Comparison of ENCODE assay signal across 10 mouse cellular contexts in the genomic region with DNA sequence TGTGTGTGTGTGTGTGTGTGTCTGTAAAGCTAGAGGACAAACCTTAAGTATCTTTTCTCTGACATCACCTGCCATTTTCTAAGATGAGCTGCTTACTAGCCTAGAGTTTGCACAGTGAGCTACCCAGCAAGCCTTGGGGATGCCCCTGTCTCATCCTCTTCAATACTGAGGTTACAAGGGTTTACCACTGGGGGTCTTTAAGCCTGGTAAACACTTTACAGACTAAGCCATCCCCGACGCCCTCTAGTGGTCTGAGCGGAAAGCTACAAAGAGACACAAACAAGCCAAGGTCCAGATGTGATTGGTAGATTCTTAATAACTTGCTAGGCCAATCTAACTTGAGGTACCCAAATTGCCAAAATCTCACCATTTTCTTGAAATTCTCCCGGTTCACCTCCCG.
DNase-seq lines count a peak whose midpoint lies in the region; ATAC-seq and TF ChIP-seq lines count a peak whose summit lies in the region.
"Had no signal": no experiment of that assay in that cellular context is flagged by ENCODE, and none has a peak within 500 bp of the region (broad histone marks: within the 10 kb centered on the region; RNA-seq: fewer than 3 reads in every experiment).

No protein-coding gene starts in this region.

- peaks cover 8% of the 10 kb centered on the region; the same call in 1 of the 2 replicates for H3K4me1 ChIP-seq in kidney, embryonic 15.5 days
- H3K4me1 ChIP-seq in E14TG2a.4 (replicated peaks; ENCODE audit: low read depth, low read length) = peaks cover 17% of the 10 kb centered on the region
- no peaks in the 10 kb centered on the region for H3K4me1 ChIP-seq in midbrain, embryonic 13.5 days (replicated peaks)
- H3K4me1 ChIP-seq: liver, embryonic 13.5 days had no signal

- H3K36me3 ChIP-seq in kidney, embryonic 15.5 days = no peaks in the 10 kb centered on the region
- H3K36me3 ChIP-seq in E14TG2a.4 (ENCODE audit: insufficient read depth, low read length) = no peaks in the 10 kb centered on the region
- no peaks in the 10 kb centered on the region for H3K36me3 ChIP-seq in midbrain, embryonic 13.5 days
- H3K36me3 ChIP-seq: liver, embryonic 13.5 days had no signal

- peak; percentile 82 for TF ChIP-seq CTCF in E14TG2a.4 (conservative IDR thresholded peaks at IDR 0.05; ENCODE audit: low read length)

- H3K27ac ChIP-seq in kidney, embryonic 15.5 days = no peak overlapping the region
- H3K27ac ChIP-seq in midbrain, embryonic 13.5 days = no peak overlapping the region
- H3K27ac ChIP-seq: liver, embryonic 13.5 days had no signal

- intact Hi-C loops in gastrocnemius, postnatal 36 days (cut with DNase I) = no loop called here

- ATAC-seq in kidney, embryonic 15.5 days (replicated peaks; ENCODE audit: low FRiP score) = no peak
- ATAC-seq in midbrain, embryonic 13.5 days = peak; percentile 63; the same call in 1 of the 2 replicates
- no peak for ATAC-seq in activated CD4-positive, CD25-positive, alpha-beta regulatory T cell, adult 4 months

- no peak overlapping the region for H3K4me2 ChIP-seq in kidney, embryonic 15.5 days
- no peak overlapping the region for H3K4me2 ChIP-seq in midbrain, embryonic 13.5 days (replicated peaks)
- H3K4me2 ChIP-seq: liver, embryonic 13.5 days had no signal

- DNase-seq in kidney, postnatal 10 days = peak; percentile 30
- DNase-seq in c-Kit-positive CD71-positive TER-119-positive erythroid progenitor cells, embryonic 14.5 days (ENCODE audit: low spot score) = peak; percentile 7
- DNase-seq in gastrocnemius, postnatal 36 days = no peak
- no peak for DNase-seq in spleen, postnatal 4 days (ENCODE audit: low spot score in 2 of 2)
- DNase-seq: liver, embryonic 13.5 days; right cerebral cortex, postnatal 14 days had no signal

- H3K9me3 ChIP-seq in kidney, embryonic 15.5 days (replicated peaks) = no peaks in the 10 kb centered on the region
- no peaks in the 10 kb centered on the region for H3K9me3 ChIP-seq in E14TG2a.4 (ENCODE audit: low read length)
- no peaks in the 10 kb centered on the region for H3K9me3 ChIP-seq in midbrain, embryonic 13.5 days
- H3K9me3 ChIP-seq: liver, embryonic 13.5 days had no signal

- no peaks in the 10 kb centered on the region for H3K27me3 ChIP-seq in kidney, embryonic 15.5 days
- H3K27me3 ChIP-seq in E14TG2a.4 (ENCODE audit: insufficient read depth, low read length) = peaks cover 6% of the 10 kb centered on the region
- H3K27me3 ChIP-seq in midbrain, embryonic 13.5 days = no peaks in the 10 kb centered on the region
- H3K27me3 ChIP-seq: liver, embryonic 13.5 days had no signal

- WGBS in kidney, embryonic 15.5 days = 10% methylated on average over 5 of the region's 5 CpGs
- WGBS in midbrain, embryonic 13.5 days = 9% methylated on average over 5 of the region's 5 CpGs

- H3K9ac ChIP-seq in kidney, embryonic 15.5 days = no peak overlapping the region
- H3K9ac ChIP-seq in midbrain, embryonic 13.5 days (replicated peaks) = no peak overlapping the region
- H3K9ac ChIP-seq: liver, embryonic 13.5 days had no signal

- H3K4me3 ChIP-seq in kidney, embryonic 15.5 days (replicated peaks) = no peak overlapping the region
- no peak overlapping the region for H3K4me3 ChIP-seq in E14TG2a.4 (replicated peaks; ENCODE audit: low read length)
- no peak overlapping the region for H3K4me3 ChIP-seq in midbrain, embryonic 13.5 days (replicated peaks)
- H3K4me3 ChIP-seq: liver, embryonic 13.5 days had no signal

Comparison
In these comparisons a context has a peak if more than half of its experiments do, and no peak if none do; other contexts are left out.
1. DNase-seq: peak in kidney, postnatal 10 days (single experiment) and c-Kit-positive CD71-positive TER-119-positive erythroid progenitor cells, embryonic 14.5 days (single experiment); none in gastrocnemius, postnatal 36 days (0 of 2) and spleen, postnatal 4 days (0 of 2).